Mouse (Mus musculus): ENCODE results near the gene B430306N03Rik.
"Not testable (repeated sequence)": the region's sequence is repeated elsewhere in the genome, so short reads cannot be mapped to it uniquely, and the experiment has no call there.

The B430306N03Rik gene

GRCm38 (mm10) chr17:48312124-48312523 is 3.8 kb upstream of the B430306N03Rik start:
- DNase-seq (ENCODE audit: low read depth, low spot score), result no peak

DNA sequence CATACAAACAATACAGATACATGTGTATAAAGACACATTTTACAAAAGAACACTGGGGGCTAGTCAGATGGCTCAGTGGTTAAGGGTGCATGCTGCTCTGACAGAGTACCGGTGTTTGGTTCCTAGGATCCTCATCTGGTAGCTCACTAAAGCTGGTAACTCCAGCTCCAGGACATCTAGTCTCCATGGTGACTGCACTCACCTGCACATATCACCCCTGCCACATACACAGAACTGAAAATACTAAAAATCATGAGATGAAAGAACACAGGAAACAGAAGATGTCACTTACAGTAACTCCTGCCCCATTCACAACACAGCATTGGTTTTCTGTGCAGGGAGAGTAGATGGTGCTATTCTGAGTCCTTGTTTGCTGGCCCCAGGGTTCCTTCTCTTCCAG is 2.7 kb downstream of the B430306N03Rik start:
- DNase-seq (ENCODE audit: low read depth, low spot score), result no peak

GRCm38 (mm10) chr17:48321279-48321678 is 5.3 kb downstream of the B430306N03Rik start:
- DNase-seq (ENCODE audit: low read depth, low spot score), result no peak

DNA sequence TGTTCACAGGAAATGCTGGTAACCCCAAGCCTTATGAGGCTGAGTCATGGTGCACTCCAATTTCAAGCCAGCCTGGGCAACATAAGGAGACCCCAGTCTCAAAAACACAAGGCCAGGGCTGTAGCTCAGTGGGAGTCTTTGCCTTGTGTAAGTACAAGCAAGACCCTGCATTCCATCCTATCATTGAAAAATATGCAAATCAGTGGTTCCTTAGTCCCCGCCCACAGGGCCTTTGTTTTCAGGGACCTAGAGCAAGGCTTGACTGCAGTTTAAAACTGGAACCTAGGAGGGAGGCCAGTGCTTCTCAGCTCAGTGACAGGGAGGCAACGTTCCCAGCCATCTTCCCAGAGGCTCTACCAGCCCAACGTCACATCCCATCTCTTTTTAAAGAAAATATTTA is 7.3 kb downstream of the B430306N03Rik start:
- no peak for DNase-seq (ENCODE audit: low read depth, low spot score)

DNA sequence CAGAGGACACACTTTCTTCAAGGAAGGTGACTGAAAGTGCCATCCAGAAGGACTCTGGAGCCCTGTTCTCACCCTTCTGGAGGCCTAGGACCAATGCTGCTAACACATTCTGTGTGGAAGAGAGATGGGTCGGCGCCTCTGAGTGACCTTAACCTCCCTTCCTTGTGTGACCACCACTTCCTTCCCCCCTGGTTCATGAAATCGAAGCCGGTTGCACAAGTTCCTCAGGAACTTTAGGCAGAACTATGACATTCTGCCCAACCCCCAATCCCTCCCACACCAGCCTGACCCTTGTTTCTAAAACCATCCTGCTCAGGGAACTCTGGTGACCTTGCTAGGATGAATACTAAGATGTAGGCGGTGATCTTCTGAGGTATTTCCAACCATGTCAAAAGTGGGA is 8.3 kb downstream of the B430306N03Rik start:
- no peak for DNase-seq (ENCODE audit: low read depth, low spot score)

DNA sequence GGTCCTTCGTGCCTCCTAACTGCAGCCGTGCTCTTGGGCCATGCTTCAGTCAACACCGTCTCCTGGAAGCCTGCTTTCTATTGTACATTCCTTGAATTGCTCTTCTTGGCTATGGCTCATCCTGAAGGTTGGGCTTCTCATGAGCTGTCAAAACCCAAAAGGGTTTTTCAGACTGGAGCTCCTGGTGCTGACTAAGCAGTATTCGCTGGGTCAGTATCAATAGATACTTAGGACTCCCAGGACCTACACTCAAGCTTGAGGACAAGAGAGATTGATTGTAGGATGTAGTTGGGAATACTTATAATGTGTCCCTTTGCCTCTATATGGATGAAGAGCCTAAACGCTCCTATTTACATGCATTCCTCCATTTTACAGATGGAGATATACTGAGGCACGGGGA is 9.2 kb downstream of the B430306N03Rik start:
- DNase-seq (ENCODE audit: low read depth, low spot score), result no peak

DNA sequence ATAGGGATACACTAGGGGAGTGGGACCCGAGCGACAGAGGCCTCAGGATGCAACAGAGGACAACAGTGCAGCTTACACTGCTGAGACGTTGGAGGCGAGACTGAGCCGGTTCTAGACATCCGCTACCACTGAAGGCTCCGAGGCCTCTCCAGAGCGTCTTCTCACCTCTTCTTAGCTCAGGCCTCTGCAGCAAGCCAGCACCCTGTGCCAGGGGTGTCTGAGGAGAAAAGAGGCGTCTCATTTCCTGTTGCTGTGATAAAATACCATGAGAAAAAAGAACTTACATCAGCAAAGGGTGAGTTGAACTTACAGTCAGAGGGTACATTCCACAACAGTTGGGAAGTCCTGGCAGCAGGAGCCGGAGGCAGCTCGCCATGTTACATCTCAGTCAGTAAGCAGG is 9.7 kb downstream of the B430306N03Rik start:
- DNase-seq (ENCODE audit: low read depth, low spot score), result no peak

GRCm38 (mm10) chr17:48326656-48327055 is 10.7 kb downstream of the B430306N03Rik start:
- DNase-seq (ENCODE audit: low read depth, low spot score), result no peak

DNA sequence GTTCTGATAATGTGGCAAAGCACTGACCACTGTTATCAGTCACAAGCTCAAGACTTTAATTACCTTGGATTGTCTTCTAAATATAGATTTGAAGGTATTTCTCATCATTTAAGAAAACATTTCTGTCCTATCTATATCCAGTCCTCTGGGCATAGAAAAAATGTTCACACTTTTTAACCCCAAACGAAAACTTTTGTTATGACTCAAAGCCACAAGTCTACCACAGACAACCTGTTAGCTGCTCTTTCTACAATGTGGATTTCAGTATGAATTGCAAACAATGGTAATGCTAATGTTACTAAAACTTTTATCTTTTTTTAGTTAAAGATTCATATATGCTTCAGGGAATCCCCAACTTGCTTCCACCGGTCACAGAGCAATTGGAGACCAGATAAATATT is 16.6 kb downstream of the B430306N03Rik start:
- DNase-seq (ENCODE audit: low read depth, low spot score), result peak; percentile 12

DNA sequence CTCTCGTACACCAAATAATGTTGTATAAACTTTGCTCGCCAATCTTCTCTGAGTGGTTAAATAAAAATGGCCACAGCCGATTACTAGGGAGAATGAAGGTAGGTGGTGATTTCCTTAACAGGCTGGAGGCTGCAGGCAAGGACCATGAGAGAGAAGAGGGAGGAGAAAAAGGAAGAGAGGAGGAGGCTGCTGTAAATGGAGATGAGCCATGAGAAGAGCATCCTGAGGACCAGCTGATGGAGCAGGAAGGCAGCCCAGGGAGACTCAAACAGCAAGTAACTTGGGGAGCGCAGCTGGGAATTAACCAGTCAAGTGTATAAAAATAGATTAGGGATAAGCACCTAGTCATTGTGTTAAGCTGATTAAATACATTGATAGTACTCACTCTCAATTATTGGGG is 18.2 kb downstream of the B430306N03Rik start:
- no peak for DNase-seq (ENCODE audit: low read depth, low spot score)

DNA sequence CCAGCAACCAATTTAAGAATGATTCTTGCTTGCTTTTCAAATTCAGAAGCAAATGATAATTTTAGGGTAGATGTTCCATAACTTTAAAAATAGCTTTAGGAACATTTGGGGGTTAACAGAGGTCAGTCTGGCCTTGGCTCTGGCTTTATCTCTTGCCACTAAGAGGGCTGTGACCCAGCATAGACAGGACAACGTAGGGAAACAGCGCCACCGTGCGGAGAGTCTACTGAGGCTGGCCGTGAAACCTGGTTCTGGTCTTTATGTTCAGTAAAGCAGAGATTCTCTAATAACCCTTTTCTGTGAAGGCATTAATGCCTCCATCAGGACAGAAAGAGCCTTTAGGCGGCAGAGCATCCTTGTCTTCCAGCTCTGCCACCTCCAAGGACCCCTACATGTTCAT is 20.9 kb downstream of the B430306N03Rik start:
- peak; percentile 79 for DNase-seq (ENCODE audit: low read depth, low spot score)

DNA sequence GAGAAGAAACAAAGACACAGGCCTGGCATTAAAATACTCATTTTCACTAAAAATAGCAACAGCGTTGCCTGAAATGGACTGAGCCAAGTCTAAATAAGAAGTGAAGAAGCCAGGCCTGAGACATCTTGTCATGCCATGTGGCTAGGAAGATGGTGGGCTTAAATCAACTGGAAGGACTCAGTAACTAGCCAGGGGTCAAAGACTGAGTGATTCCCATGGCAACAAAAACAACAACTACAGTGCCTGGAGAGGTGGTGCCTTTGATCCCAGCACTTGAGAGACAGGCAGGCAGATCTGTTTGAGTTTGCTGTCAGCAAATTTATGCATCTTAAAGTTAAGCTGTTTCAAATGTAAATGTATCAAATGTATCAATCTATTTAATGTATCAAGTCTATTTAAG is 24.3 kb downstream of the B430306N03Rik start:
- DNase-seq (ENCODE audit: low read depth, low spot score), result no peak

DNA sequence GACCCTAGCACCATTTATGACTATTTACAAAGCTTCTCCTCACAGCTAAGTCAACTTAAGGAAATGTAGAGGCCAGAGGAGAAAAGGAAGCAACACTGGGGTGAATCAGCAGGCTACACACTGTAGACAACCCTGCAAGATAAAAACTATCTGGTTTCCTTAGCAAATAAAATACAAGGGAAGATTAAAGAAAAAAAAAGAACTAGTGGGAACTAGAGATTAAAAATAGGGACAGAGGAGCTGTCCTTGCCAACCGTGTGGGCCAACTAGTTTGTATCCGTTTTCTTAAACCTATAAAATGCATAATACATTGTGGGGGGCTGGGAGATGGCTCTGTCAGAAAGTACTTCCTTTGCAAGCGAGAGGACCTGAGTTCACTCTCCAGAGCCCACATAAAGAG is 26.0 kb downstream of the B430306N03Rik start:
- DNase-seq (ENCODE audit: low read depth, low spot score), result no peak

GRCm38 (mm10) chr17:48343065-48343464 is 27.1 kb downstream of the B430306N03Rik start:
- no peak for DNase-seq (ENCODE audit: low read depth, low spot score)

GRCm38 (mm10) chr17:48345824-48346223 is 29.9 kb downstream of the B430306N03Rik start:
- DNase-seq (ENCODE audit: low read depth, low spot score), result no peak

- DNase-seq (ENCODE audit: low read depth, low spot score), result no peak
Observed at GRCm38 (mm10) chr17:48346231-48346630, 30.3 kb downstream of the B430306N03Rik start, which contains the start of gene Trem2. Gene Trem2, plus strand, starts transcription at chr17:48346401.

DNA sequence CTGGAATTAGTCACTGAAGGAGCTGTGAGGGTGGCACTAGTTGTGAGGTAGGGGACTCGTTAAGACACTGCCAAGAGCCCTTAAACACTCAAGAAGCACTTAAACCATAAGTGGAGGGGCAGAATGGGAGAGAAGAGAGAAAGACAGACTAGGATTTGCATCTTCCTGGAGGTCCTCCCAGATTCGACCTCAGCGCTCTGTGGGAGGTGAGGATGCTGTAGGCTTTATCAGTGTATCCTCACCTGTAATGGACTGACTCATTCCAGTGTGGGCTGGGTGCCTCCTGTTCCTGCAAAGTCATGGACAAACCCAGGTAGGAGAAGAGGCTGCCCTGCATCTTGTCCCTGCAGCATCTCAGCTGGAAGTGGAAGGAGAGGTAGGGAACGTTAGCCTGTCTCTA is 30.9 kb downstream of the B430306N03Rik start:
- no peak for DNase-seq (ENCODE audit: low read depth, low spot score)

- no peak for DNase-seq (ENCODE audit: low read depth, low spot score)
Observed at GRCm38 (mm10) chr17:48347287-48347686, 31.3 kb downstream of the B430306N03Rik start.

DNA sequence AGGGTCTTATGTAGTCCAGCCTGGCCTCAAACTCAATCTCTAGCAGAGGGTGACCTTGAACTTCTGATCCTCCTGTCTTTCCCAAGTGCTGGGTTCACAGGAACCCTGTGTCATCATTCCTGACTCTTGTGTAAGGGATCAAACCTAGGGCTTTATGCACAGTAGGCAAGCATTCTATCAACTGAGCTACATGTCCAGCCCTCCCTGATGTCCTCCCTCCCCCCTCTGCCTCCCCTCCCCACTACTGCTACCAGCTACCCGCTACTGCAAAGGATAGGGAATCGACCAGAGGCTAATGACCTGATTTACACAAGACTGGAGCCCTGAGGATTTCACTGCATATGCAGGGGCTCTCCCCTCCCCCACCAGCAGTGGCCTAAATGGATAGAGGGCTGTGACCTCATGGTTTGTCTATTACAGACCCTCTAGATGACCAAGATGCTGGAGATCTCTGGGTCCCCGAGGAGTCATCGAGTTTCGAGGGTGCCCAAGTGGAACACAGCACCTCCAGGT is 34.8 kb downstream of the B430306N03Rik start:
- DNase-seq (ENCODE audit: low read depth, low spot score), result no peak

- not testable (repeated sequence) for DNase-seq (ENCODE audit: low read depth, low spot score)
Observed at GRCm38 (mm10) chr17:48352976-48353375, 37.0 kb downstream of the B430306N03Rik start.

DNA sequence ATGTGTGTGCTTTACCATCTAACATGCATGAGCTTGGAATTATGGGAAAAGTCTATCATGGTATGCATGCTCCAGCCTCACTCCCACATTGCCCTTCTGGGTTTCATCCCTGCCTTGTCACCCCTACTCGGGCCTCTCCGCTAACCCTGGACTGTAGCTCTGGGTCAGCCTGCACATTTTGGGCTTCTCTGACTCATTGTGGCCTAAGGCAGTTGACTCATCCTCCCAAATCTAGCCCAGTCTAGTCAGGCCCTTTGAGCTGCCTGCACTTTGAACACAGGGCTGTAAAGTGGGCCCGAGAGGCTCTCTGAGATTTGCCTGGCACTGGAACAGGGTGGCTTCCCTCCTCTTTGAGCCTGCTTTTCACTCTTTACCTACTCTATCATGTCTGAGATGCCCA is 39.9 kb downstream of the B430306N03Rik start:
- DNase-seq (ENCODE audit: low read depth, low spot score), result no peak

DNA sequence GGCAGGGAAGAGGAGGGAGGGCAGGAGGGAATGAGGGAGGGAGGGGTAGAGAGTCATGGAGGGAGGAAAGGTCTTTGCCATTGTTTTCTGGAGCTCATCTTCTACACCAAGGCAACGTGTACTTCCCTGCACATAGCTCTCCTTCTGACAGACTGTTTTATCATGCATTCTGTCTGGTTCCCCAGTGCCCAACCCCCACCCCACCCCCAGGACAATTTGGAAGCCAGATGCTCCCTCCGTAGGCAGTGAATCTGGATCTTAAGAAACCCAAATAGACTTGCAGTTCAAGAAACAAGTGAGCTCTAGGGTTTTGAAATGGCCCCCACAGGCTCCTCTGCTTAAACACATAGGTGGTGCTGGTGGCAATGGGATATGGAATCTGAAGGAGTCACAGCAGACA is 42.0 kb downstream of the B430306N03Rik start:
- no peak for DNase-seq (ENCODE audit: low read depth, low spot score)

DNA sequence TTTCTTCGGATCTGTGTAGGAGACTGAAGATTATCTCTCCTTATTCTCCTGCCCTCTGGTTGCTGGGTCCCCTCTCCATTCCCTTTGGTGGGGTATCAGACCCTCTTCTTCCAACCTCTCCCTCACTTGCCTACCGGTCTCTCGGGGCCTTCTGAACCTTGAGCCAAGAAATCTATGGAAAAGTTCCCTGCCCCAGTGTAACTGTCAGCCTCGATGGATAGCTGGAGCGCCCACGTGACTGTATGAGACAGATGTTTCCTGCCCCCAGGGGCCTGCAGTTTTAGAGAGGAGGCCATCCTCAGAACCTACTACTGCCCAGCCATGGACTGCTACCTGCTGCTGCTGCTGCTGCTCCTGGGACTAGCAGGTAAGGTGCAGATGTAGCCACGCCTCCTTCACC is 43.7 kb downstream of the B430306N03Rik start, which contains the start of gene Treml1:
TSS of gene Treml1 (plus strand) at position 301 of the 400 bp plus-strand sequence.
- no peak for DNase-seq (ENCODE audit: low read depth, low spot score)

- no peak for DNase-seq (ENCODE audit: low read depth, low spot score)
Observed at GRCm38 (mm10) chr17:48360462-48360861, 44.5 kb downstream of the B430306N03Rik start.
